In genomic region chr16:44767967-44768366, GRCm38 (mm10) we compare ENCODE assay signal across 9 mouse cellular contexts. TPM values are rescaled to one million over a fixed set of nuclear protein-coding genes. Genes with fewer than 3 reads are reported as not detected.
A peak's percentile ranks its signal among the peaks of the same experiment; 100 is the strongest.
DNase-seq lines count a peak whose midpoint lies in the region; ATAC-seq and TF ChIP-seq lines count a peak whose summit lies in the region.
"Had no signal": no experiment of that assay in that cellular context is flagged by ENCODE, and none has a peak within 500 bp of the region (broad histone marks: within the 10 kb centered on the region; RNA-seq: fewer than 3 reads in every experiment).

No protein-coding gene starts in this region.

- no peak overlapping the region for H3K4me3 ChIP-seq in limb, embryonic 11.5 days (ENCODE audit: low read depth, low read length)
- H3K4me3 ChIP-seq in limb, embryonic 10.5 days = no peak overlapping the region
- peak overlapping the region; percentile 36 to 69 for H3K4me3 ChIP-seq in MEL (ENCODE audit: control insufficient read depth in 1 of 2, insufficient read depth in 1 of 2, low read depth in 2 of 2, low read length in 2 of 2)
- H3K4me3 ChIP-seq: embryonic facial prominence, embryonic 15.5 days had no signal

- no peaks in the 10 kb centered on the region for H3K27me3 ChIP-seq in limb, embryonic 11.5 days (ENCODE audit: control insufficient read depth, insufficient read depth, low read length)
- no peaks in the 10 kb centered on the region for H3K27me3 ChIP-seq in limb, embryonic 10.5 days (ENCODE audit: low read depth, poor library complexity, severe bottlenecking)
- no peaks in the 10 kb centered on the region for H3K27me3 ChIP-seq in MEL (ENCODE audit: control insufficient read depth in 1 of 2, insufficient read depth in 2 of 2, low read length in 2 of 2)
- H3K27me3 ChIP-seq: embryonic facial prominence, embryonic 15.5 days had no signal

- no peak for TF ChIP-seq POLR2A in MEL (IDR thresholded peaks at IDR 0.05; ENCODE audit: control insufficient read depth in 1 of 2, insufficient read depth in 1 of 2, low read depth in 1 of 2, low read length in 2 of 2, poor library complexity in 1 of 2)

- intact Hi-C loops in gastrocnemius, postnatal 14 days (cut with DNase I; ENCODE audit: low total_unique reads) = loop anchor here (5.0 kb wide), 1 partner anchor 314 kb away; no protein-coding TSS in a partner anchor

- TF ChIP-seq CTCF in MEL (IDR thresholded peaks at IDR 0.05 in 2 of 3, conservative IDR thresholded peaks at IDR 0.05 in 1 of 3; ENCODE audit: control insufficient read depth in 1 of 3, insufficient read depth in 1 of 3, low read depth in 2 of 3, low read length in 3 of 3, poor library complexity in 1 of 3, severe bottlenecking in 1 of 3) = peak; percentile 44 to 87 (median 65)

- no peaks in the 10 kb centered on the region for H3K9me3 ChIP-seq in limb, embryonic 11.5 days (ENCODE audit: control insufficient read depth, low read length)
- no peaks in the 10 kb centered on the region for H3K9me3 ChIP-seq in limb, embryonic 10.5 days (replicated peaks)
- H3K9me3 ChIP-seq in MEL (replicated peaks; ENCODE audit: insufficient read depth, low read length) = no peaks in the 10 kb centered on the region
- H3K9me3 ChIP-seq: embryonic facial prominence, embryonic 15.5 days had no signal

- no peak overlapping the region for H3K27ac ChIP-seq in limb, embryonic 11.5 days (replicated peaks; ENCODE audit: low read depth, low read length)
- no peak overlapping the region for H3K27ac ChIP-seq in limb, embryonic 10.5 days
- H3K27ac ChIP-seq in MEL (ENCODE audit: control insufficient read depth, low read depth, low read length) = peak overlapping the region; percentile 9; the same call in 1 of the 2 replicates
- H3K27ac ChIP-seq: embryonic facial prominence, embryonic 15.5 days had no signal

- no peaks in the 10 kb centered on the region for H3K79me2 ChIP-seq in MEL (ENCODE audit: control insufficient read depth, insufficient read depth, low read length, poor library complexity)

- no peak for DNase-seq in limb, embryonic 11.5 days (ENCODE audit: low spot score)
- no peak for DNase-seq in limb, embryonic 10.5 days (ENCODE audit: low spot score)
- DNase-seq in MEL (ENCODE audit: low read depth, low spot score) = peak; percentile 82
- peak; percentile 30 for DNase-seq in embryo, embryonic 11.5 days (ENCODE audit: low read depth, low spot score)
- DNase-seq in mesoderm, embryonic 11.5 days (ENCODE audit: low read depth, low spot score) = peak; percentile 37
- DNase-seq in gastrocnemius, postnatal 14 days = no peak
- no peak for DNase-seq in urinary bladder, postnatal 14 days (ENCODE audit: low spot score)
- no peak for DNase-seq in frontal cortex, postnatal 36 days (ENCODE audit: low spot score in 2 of 2)

- ATAC-seq in limb, embryonic 11.5 days (ENCODE audit: insufficient number of reproducible peaks, low FRiP score, low TSS enrichment, low read depth) = peak; percentile 59; the same call in 1 of the 2 replicates

- H3K4me2 ChIP-seq in limb, embryonic 11.5 days (ENCODE audit: low read depth, severe bottlenecking) = no peak overlapping the region
- H3K4me2 ChIP-seq: embryonic facial prominence, embryonic 15.5 days had no signal

- H3K4me1 ChIP-seq in limb, embryonic 11.5 days (ENCODE audit: control insufficient read depth, insufficient read depth, low read length) = no peaks in the 10 kb centered on the region
- H3K4me1 ChIP-seq in limb, embryonic 10.5 days = no peaks in the 10 kb centered on the region
- peaks cover 6 to 12% of the 10 kb centered on the region in 2 experiments for H3K4me1 ChIP-seq in MEL (ENCODE audit: control insufficient read depth in 1 of 2, insufficient read depth in 2 of 2, low read length in 2 of 2)
- H3K4me1 ChIP-seq: embryonic facial prominence, embryonic 15.5 days had no signal

- peak in 1 of 2 experiments; percentile 11; a peak in 2 of 4 replicates for TF ChIP-seq EP300 in MEL (IDR thresholded peaks at IDR 0.05; ENCODE audit: low read depth in 1 of 2, low read length in 2 of 2)

- peak; percentile 87 for TF ChIP-seq RAD21 in MEL (IDR thresholded peaks at IDR 0.05; ENCODE audit: low read depth, low read length)

- H3K36me3 ChIP-seq in limb, embryonic 11.5 days (ENCODE audit: control insufficient read depth, insufficient read depth, low read length) = no peaks in the 10 kb centered on the region
- no peaks in the 10 kb centered on the region for H3K36me3 ChIP-seq in limb, embryonic 10.5 days
- H3K36me3 ChIP-seq in MEL (ENCODE audit: control insufficient read depth in 1 of 2, insufficient read depth in 2 of 2, low read length in 2 of 2) = peaks cover 0 to 23% of the 10 kb centered on the region in 2 experiments; a peak in 2 of 4 replicates
- H3K36me3 ChIP-seq: embryonic facial prominence, embryonic 15.5 days had no signal

- no peak overlapping the region for H3K9ac ChIP-seq in limb, embryonic 11.5 days (ENCODE audit: low read length)
- peak overlapping the region; percentile 38 for H3K9ac ChIP-seq in MEL (ENCODE audit: control insufficient read depth, low read depth, low read length, poor library complexity, severe bottlenecking)
- H3K9ac ChIP-seq: embryonic facial prominence, embryonic 15.5 days had no signal

- WGBS in limb, embryonic 11.5 days = 50% methylated on average over 2 of the region's 2 CpGs
- 60% methylated on average over 2 of the region's 2 CpGs for WGBS in limb, embryonic 10.5 days

TF ChIP-seq in MEL, 35 proteins besides CTCF, POLR2A, EP300 and RAD21 (continues in another document):
- TF ChIP-seq MAZ (IDR thresholded peaks at IDR 0.05; ENCODE audit: low read depth, low read length) (no peak), CHD2 (IDR thresholded peaks at IDR 0.05; ENCODE audit: low read length) (no peak), TAL1 (IDR thresholded peaks at IDR 0.05; ENCODE audit: low read length) (no peak), CHD1 (IDR thresholded peaks at IDR 0.05; ENCODE audit: low read depth, low read length) (no peak), POLR2AphosphoS5 (IDR thresholded peaks at IDR 0.05; ENCODE audit: borderline replicate concordance, low read depth, low read length) (no peak), MYB (IDR thresholded peaks at IDR 0.05; ENCODE audit: low read depth, low read length) (no peak), ZMIZ1 (IDR thresholded peaks at IDR 0.05; ENCODE audit: low read depth, low read length) (no peak), TBP (IDR thresholded peaks at IDR 0.05; ENCODE audit: low read depth, low read length) (no peak), ZC3H11A (IDR thresholded peaks at IDR 0.05; ENCODE audit: low read depth, low read length) (peak; percentile 76), E2F4 (IDR thresholded peaks at IDR 0.05; ENCODE audit: borderline replicate concordance, low read depth, low read length) (no peak), UBTF (IDR thresholded peaks at IDR 0.05; ENCODE audit: borderline replicate concordance, insufficient read depth, low read depth, low read length) (no peak), ZKSCAN1 (IDR thresholded peaks at IDR 0.05; ENCODE audit: low read depth, low read length) (no peak), ETS1 (IDR thresholded peaks at IDR 0.05; ENCODE audit: low read depth, low read length) (no peak), HCFC1 (IDR thresholded peaks at IDR 0.05; ENCODE audit: low read depth, low read length) (no peak), POLR2AphosphoS2 (IDR thresholded peaks at IDR 0.05; ENCODE audit: low read length) (no peak), ZNF384 (IDR thresholded peaks at IDR 0.05; ENCODE audit: low read depth, low read length) (no peak), USF2 (IDR thresholded peaks at IDR 0.05; ENCODE audit: borderline replicate concordance in 1 of 2, insufficient read depth in 1 of 2, low read depth in 1 of 2, low read length in 2 of 2) (no peak), MAFK (IDR thresholded peaks at IDR 0.05; ENCODE audit: borderline replicate concordance, low read depth, low read length) (no peak), GABPA (IDR thresholded peaks at IDR 0.05; ENCODE audit: low read depth, low read length) (no peak), RCOR1 (IDR thresholded peaks at IDR 0.05; ENCODE audit: low read depth, low read length) (0 out of 2 replicates have a peak, but pooled peaks have one; percentile 13), KAT2A (conservative IDR thresholded peaks at IDR 0.05; ENCODE audit: low read depth, low read length) (no peak; the same call in 1 of the 2 replicates)

RNA-seq across cellular contexts. Expression of gene Cd200r1, which starts 2.4 kb away (rescaled TPM):
- polyA plus RNA-seq in limb, embryonic 11.5 days (2014; fragmentation: Nextera tagmentation; extraction: Ambion mirVana) = 0.32 and 0.34 TPM in 2 replicates
- polyA plus RNA-seq in limb, embryonic 10.5 days (2016; fragmentation: Nextera tagmentation; extraction: Ambion mirVana) = 0.14 and 0.49 TPM in 2 replicates
- total RNA-seq in MEL (2012; rRNA removed) = 1.4 and 2.0 TPM in 2 replicates
- polyA plus RNA-seq in MEL (2012; ENCODE audit: insufficient read depth in 1 of 2, insufficient read length in 2 of 2, low read depth in 1 of 2, low replicate concordance in 2 of 2, missing spikeins in 1 of 2) = 1 to 10 TPM in 1 of 2 experiments, not detected in 1; 1.6 TPM
- under 1 TPM; 0.27 to 0.43 TPM for total RNA-seq in gastrocnemius, postnatal 14 days (2021)

RNA-seq across cellular contexts. Expression of gene Gtpbp8, which starts 21.8 kb away (rescaled TPM):
- polyA plus RNA-seq in limb, embryonic 11.5 days (2014; fragmentation: Nextera tagmentation; extraction: Ambion mirVana) = 26.4 and 28.7 TPM in 2 replicates
- 24.7 and 25.5 TPM in 2 replicates for polyA plus RNA-seq in limb, embryonic 10.5 days (2016; fragmentation: Nextera tagmentation; extraction: Ambion mirVana)
- total RNA-seq in MEL (2012; rRNA removed) = 10.1 and 14.4 TPM in 2 replicates
- 10 to 100 TPM in 1 of 2 experiments, not detected in 1; 10.7 TPM for polyA plus RNA-seq in MEL (2012; ENCODE audit: insufficient read depth in 1 of 2, insufficient read length in 2 of 2, low read depth in 1 of 2, low replicate concordance in 2 of 2, missing spikeins in 1 of 2)
- 10 to 100 TPM in 1 of 2 experiments, 1 to 10 TPM in 1; 8.5 to 12.7 TPM for total RNA-seq in gastrocnemius, postnatal 14 days (2021)

RNA-seq across cellular contexts. Expression of gene Cd200r4, which starts 43.6 kb away (rescaled TPM):
- not detected in 2 replicates for polyA plus RNA-seq in limb, embryonic 11.5 days (2014; fragmentation: Nextera tagmentation; extraction: Ambion mirVana)
- polyA plus RNA-seq in limb, embryonic 10.5 days (2016; fragmentation: Nextera tagmentation; extraction: Ambion mirVana) = not detected in 2 replicates
- total RNA-seq in MEL (2012; rRNA removed) = 0.82 and 1.1 TPM in 2 replicates
- polyA plus RNA-seq in MEL (2012; ENCODE audit: insufficient read depth in 1 of 2, insufficient read length in 2 of 2, low read depth in 1 of 2, low replicate concordance in 2 of 2, missing spikeins in 1 of 2) = 1 to 10 TPM in 1 of 2 experiments, not detected in 1; 1.6 TPM
- not detected for total RNA-seq in gastrocnemius, postnatal 14 days (2021)

RNA-seq across cellular contexts. Expression of gene Nepro, which starts 43.9 kb away (rescaled TPM):
- 11.9 and 12.0 TPM in 2 replicates for polyA plus RNA-seq in limb, embryonic 11.5 days (2014; fragmentation: Nextera tagmentation; extraction: Ambion mirVana)
- polyA plus RNA-seq in limb, embryonic 10.5 days (2016; fragmentation: Nextera tagmentation; extraction: Ambion mirVana) = 14.0 and 15.7 TPM in 2 replicates
- total RNA-seq in MEL (2012; rRNA removed) = 8.8 and 9.0 TPM in 2 replicates
- 10 to 100 TPM in 1 of 2 experiments, not detected in 1; 20.8 TPM for polyA plus RNA-seq in MEL (2012; ENCODE audit: insufficient read depth in 1 of 2, insufficient read length in 2 of 2, low read depth in 1 of 2, low replicate concordance in 2 of 2, missing spikeins in 1 of 2)
- total RNA-seq in gastrocnemius, postnatal 14 days (2021) = 1 to 10 TPM; 3.6 to 4.2 TPM

Comparison
In these comparisons a context has a peak if more than half of its experiments do, and no peak if none do; other contexts are left out.
1. DNase-seq: peak in MEL (single experiment), embryo, embryonic 11.5 days (single experiment) and mesoderm, embryonic 11.5 days (single experiment); none in limb, embryonic 11.5 days (single experiment), limb, embryonic 10.5 days (single experiment), gastrocnemius, postnatal 14 days (single experiment), urinary bladder, postnatal 14 days (single experiment) and frontal cortex, postnatal 36 days (0 of 2).
2. H3K4me3 ChIP-seq: peak in MEL (2 of 2); none in limb, embryonic 11.5 days (single experiment) and limb, embryonic 10.5 days (single experiment).